Mouse (Mus musculus) MEL (cell line): ENCODE results near the gene Ssr1. TPM values are rescaled to one million over a fixed set of nuclear protein-coding genes. Genes with fewer than 3 reads are reported as not detected.

Experiments used
- DNase-seq: peaks from one replicate; pipeline ENCODE4 v3.0.0; 2011; ENCODE audit warnings: low read depth, low spot score
- H3K27ac ChIP-seq: 2 replicates; pipeline ENCODE4 v1.5.1; 2012; ENCODE audit warnings: low read depth, mild to moderate bottlenecking, control low read depth, low read length, moderate library complexity; ENCODE audit not compliant: control insufficient read depth
- H3K27me3 ChIP-seq, 2 experiments: fragments of 150-350 bp in 1 of 2; sonication (generic) in 1 of 2; 2 replicates each; pipeline ENCODE4 v1.6.1; 2012; ENCODE audit warnings: low read length in 2 of 2, mild to moderate bottlenecking in 2 of 2, improper control_type of control experiment in 1 of 2, moderate library complexity in 1 of 2; ENCODE audit not compliant: insufficient read depth in 2 of 2, control insufficient read depth in 1 of 2
- H3K36me3 ChIP-seq, 2 experiments: 2 replicates each; pipeline ENCODE4 v1.6.1; 2012 to 2014; ENCODE audit warnings: low read length in 2 of 2, improper control_type of control experiment in 1 of 2, inconsistent platforms in 1 of 2, mild to moderate bottlenecking in 1 of 2; ENCODE audit not compliant: insufficient read depth in 2 of 2, control insufficient read depth in 1 of 2
- H3K4me1 ChIP-seq, 2 experiments: fragments of 150-350 bp in 1 of 2; sonication (generic) in 1 of 2; 2 replicates each; pipeline ENCODE4 v1.6.1; 2012; ENCODE audit warnings: low read length in 2 of 2, improper control_type of control experiment in 1 of 2, mild to moderate bottlenecking in 1 of 2; ENCODE audit not compliant: insufficient read depth in 2 of 2, control insufficient read depth in 1 of 2
- H3K4me3 ChIP-seq, 2 experiments: fragments of 150-350 bp in 1 of 2; sonication (generic) in 1 of 2; 2 replicates each; pipeline ENCODE4 v1.5.1; 2012; ENCODE audit warnings: low read depth in 2 of 2, low read length in 2 of 2, mild to moderate bottlenecking in 2 of 2, moderate library complexity in 2 of 2, control low read depth in 1 of 2, improper control_type of control experiment in 1 of 2; ENCODE audit not compliant: control insufficient read depth in 1 of 2, insufficient read depth in 1 of 2
- H3K79me2 ChIP-seq: 2 replicates; pipeline ENCODE4 v1.6.1; 2012; ENCODE audit warnings: mild to moderate bottlenecking, low read length, moderate library complexity; ENCODE audit not compliant: control insufficient read depth, poor library complexity, insufficient read depth
- H3K9ac ChIP-seq: 2 replicates; pipeline ENCODE4 v1.6.1; 2012; ENCODE audit warnings: low read depth, mild to moderate bottlenecking, control low read depth, low read length, moderate library complexity; ENCODE audit not compliant: control insufficient read depth, poor library complexity, severe bottlenecking
- H3K9me3 ChIP-seq: fragments of 150-350 bp; sonication (generic); replicated peaks from 2 replicates; pipeline ENCODE4 v1.6.1; 2012; ENCODE audit warnings: mild to moderate bottlenecking, low read length, improper control_type of control experiment, moderate library complexity; ENCODE audit not compliant: insufficient read depth
- CHD1 ChIP-seq: IDR thresholded peaks from 2 replicates; pipeline ENCODE4 v1.6.1; 2012; ENCODE audit warnings: low read depth, mild to moderate bottlenecking, inconsistent platforms, low read length, improper control_type of control experiment
- CHD2 ChIP-seq: IDR thresholded peaks from 2 replicates; pipeline ENCODE4 v1.6.1; 2011; ENCODE audit warnings: low read length, improper control_type of control experiment
- ELF1 ChIP-seq: IDR thresholded peaks from 2 replicates; pipeline ENCODE4 v1.6.1; 2014; ENCODE audit warnings: low read depth, mild to moderate bottlenecking, inconsistent platforms, low read length, improper control_type of control experiment, moderate library complexity
- EP300 ChIP-seq, 2 experiments: IDR thresholded peaks; 2 replicates each; pipeline ENCODE4 v1.6.1; 2011; ENCODE audit warnings: improper control_type of control experiment in 2 of 2, low read length in 2 of 2, low read depth in 1 of 2, mild to moderate bottlenecking in 1 of 2
- ETS1 ChIP-seq: IDR thresholded peaks from 2 replicates; pipeline ENCODE4 v1.6.1; 2012; ENCODE audit warnings: low read depth, mild to moderate bottlenecking, inconsistent platforms, low read length, improper control_type of control experiment, moderate library complexity
- JUND ChIP-seq: IDR thresholded peaks from 2 replicates; pipeline ENCODE4 v1.6.1; 2011; ENCODE audit warnings: low read depth, mild to moderate bottlenecking, improper control_type of control experiment, low read length
- KAT2A ChIP-seq: conservative IDR thresholded peaks from 2 replicates; pipeline ENCODE4 v1.6.1; 2012; ENCODE audit warnings: low read depth, low read length, improper control_type of control experiment, inconsistent platforms
- MAX ChIP-seq: IDR thresholded peaks from 2 replicates; pipeline ENCODE4 v1.6.1; 2011; ENCODE audit warnings: low read length, improper control_type of control experiment
- MXI1 ChIP-seq: IDR thresholded peaks from 2 replicates; pipeline ENCODE4 v1.6.1; 2011; ENCODE audit warnings: mild to moderate bottlenecking, low read depth, low read length, improper control_type of control experiment
- MYC ChIP-seq: IDR thresholded peaks from 2 replicates; pipeline ENCODE4 v1.6.1; 2011; ENCODE audit warnings: low read depth, mild to moderate bottlenecking, low read length, improper control_type of control experiment, moderate library complexity
- NELFE ChIP-seq: IDR thresholded peaks from 2 replicates; pipeline ENCODE4 v1.6.1; 2011; ENCODE audit warnings: low read depth, low read length, improper control_type of control experiment
- NRF1 ChIP-seq: IDR thresholded peaks from 2 replicates; pipeline ENCODE4 v1.6.1; 2014; ENCODE audit warnings: low read depth, mild to moderate bottlenecking, inconsistent platforms, low read length, improper control_type of control experiment, moderate library complexity; ENCODE audit not compliant: poor library complexity, insufficient read depth, severe bottlenecking
- POLR2AphosphoS2 ChIP-seq: IDR thresholded peaks from 2 replicates; pipeline ENCODE4 v1.6.1; 2011; ENCODE audit warnings: low read length, improper control_type of control experiment
- RAD21 ChIP-seq: IDR thresholded peaks from 2 replicates; pipeline ENCODE4 v1.6.1; 2011; ENCODE audit warnings: mild to moderate bottlenecking, low read depth, low read length, improper control_type of control experiment
- RCOR1 ChIP-seq: IDR thresholded peaks from 2 replicates; pipeline ENCODE4 v1.6.1; 2012; ENCODE audit warnings: low read depth, mild to moderate bottlenecking, inconsistent platforms, low read length, improper control_type of control experiment
- SIN3A ChIP-seq: IDR thresholded peaks from 2 replicates; pipeline ENCODE4 v1.6.1; 2012; ENCODE audit warnings: low read length, improper control_type of control experiment, inconsistent platforms
- SMC3 ChIP-seq: IDR thresholded peaks from 2 replicates; pipeline ENCODE4 v1.6.1; 2011; ENCODE audit warnings: low read depth, low read length, improper control_type of control experiment
- TBP ChIP-seq: IDR thresholded peaks from 2 replicates; pipeline ENCODE4 v1.8.0; 2011; ENCODE audit warnings: low read depth, low read length, improper control_type of control experiment
- ZC3H11A ChIP-seq: IDR thresholded peaks from 2 replicates; pipeline ENCODE4 v1.6.1; 2012; ENCODE audit warnings: low read depth, mild to moderate bottlenecking, inconsistent platforms, low read length, improper control_type of control experiment
- ZKSCAN1 ChIP-seq: IDR thresholded peaks from 2 replicates; pipeline ENCODE4 v1.6.1; 2012; ENCODE audit warnings: low read depth, mild to moderate bottlenecking, inconsistent platforms, low read length, improper control_type of control experiment, moderate library complexity
- polyA plus RNA-seq, 2 experiments: library from polyadenylated mRNA; stranded (reverse) in 1 of 2; unstranded in 1 of 2; fragments of >175 nt in 1 of 2; fragments of >200 nt in 1 of 2; gene quantifications; 2 replicates each; pipeline versions ENCODE4 v1.2.1 to v1.2.4; 2012; ENCODE audit warnings: low replicate concordance in 2 of 2, low read depth in 1 of 2; ENCODE audit not compliant: insufficient read length in 2 of 2, insufficient read depth in 1 of 2, missing spikeins in 1 of 2
- total RNA-seq: library from RNA; depleted of rRNA; stranded (reverse); fragments of 300-350 nt; gene quantifications from 2 replicates; pipeline ENCODE4 v1.2.3, GENCODE M21; 2012

The Ssr1 gene
- total and polyA plus RNA-seq, 3 experiments = 30.9 to 104 (median 77.2) TPM

GRCm38 (mm10) chr13:37986166-37986565 lies 7.9 kb downstream of the Ssr1 start:
- H3K27ac ChIP-seq = no peak overlapping the region
- peaks cover 8 to 78% of the 10 kb centered on the region in 2 experiments for H3K36me3 ChIP-seq
- H3K79me2 ChIP-seq = peaks cover 20% of the 10 kb centered on the region
- no peaks in the 10 kb centered on the region; a peak in 1 of 4 replicates for H3K4me1 ChIP-seq
- H3K27me3 ChIP-seq = no peaks in the 10 kb centered on the region
- H3K4me3 ChIP-seq = no peak overlapping the region
- TF ChIP-seq MAX = no peak
- no peak for TF ChIP-seq ZC3H11A
- no peak for TF ChIP-seq MXI1
- no peak for TF ChIP-seq RAD21
- TF ChIP-seq KAT2A = no peak
- no peak for TF ChIP-seq CHD1
- no peak for TF ChIP-seq ETS1
- no peak for TF ChIP-seq SIN3A
- no peak for TF ChIP-seq NRF1
- no peak for TF ChIP-seq NELFE
- TF ChIP-seq TBP = no peak
- no peak overlapping the region for H3K9ac ChIP-seq
- H3K9me3 ChIP-seq = no peaks in the 10 kb centered on the region
- DNase-seq = no peak

GRCm38 (mm10) chr13:37981063-37981462 lies 13.0 kb downstream of the Ssr1 start:
- H3K9me3 ChIP-seq = no peaks in the 10 kb centered on the region
- H3K4me3 ChIP-seq = no peak overlapping the region
- H3K36me3 ChIP-seq = peaks cover 0 to 79% of the 10 kb centered on the region in 2 experiments; a peak in 3 of 4 replicates
- DNase-seq = no peak
- no peaks in the 10 kb centered on the region for H3K79me2 ChIP-seq
- no peaks in the 10 kb centered on the region for H3K27me3 ChIP-seq
- no peak overlapping the region for H3K9ac ChIP-seq
- H3K4me1 ChIP-seq = no peaks in the 10 kb centered on the region
- no peak overlapping the region for H3K27ac ChIP-seq
- TF ChIP-seq CHD2 (no peak), RAD21 (no peak), MYC (no peak), ELF1 (no peak), SMC3 (no peak), MXI1 (no peak), JUND (no peak), POLR2AphosphoS2 (no peak), ZKSCAN1 (no peak), EP300 (IDR thresholded peaks at IDR 0.05; ENCODE audit: low read depth in 1 of 2, low read length in 2 of 2) (no peak), MAX (no peak), RCOR1 (no peak)
